8 mouse cellular contexts compared by ENCODE assay signal in the genomic region with DNA sequence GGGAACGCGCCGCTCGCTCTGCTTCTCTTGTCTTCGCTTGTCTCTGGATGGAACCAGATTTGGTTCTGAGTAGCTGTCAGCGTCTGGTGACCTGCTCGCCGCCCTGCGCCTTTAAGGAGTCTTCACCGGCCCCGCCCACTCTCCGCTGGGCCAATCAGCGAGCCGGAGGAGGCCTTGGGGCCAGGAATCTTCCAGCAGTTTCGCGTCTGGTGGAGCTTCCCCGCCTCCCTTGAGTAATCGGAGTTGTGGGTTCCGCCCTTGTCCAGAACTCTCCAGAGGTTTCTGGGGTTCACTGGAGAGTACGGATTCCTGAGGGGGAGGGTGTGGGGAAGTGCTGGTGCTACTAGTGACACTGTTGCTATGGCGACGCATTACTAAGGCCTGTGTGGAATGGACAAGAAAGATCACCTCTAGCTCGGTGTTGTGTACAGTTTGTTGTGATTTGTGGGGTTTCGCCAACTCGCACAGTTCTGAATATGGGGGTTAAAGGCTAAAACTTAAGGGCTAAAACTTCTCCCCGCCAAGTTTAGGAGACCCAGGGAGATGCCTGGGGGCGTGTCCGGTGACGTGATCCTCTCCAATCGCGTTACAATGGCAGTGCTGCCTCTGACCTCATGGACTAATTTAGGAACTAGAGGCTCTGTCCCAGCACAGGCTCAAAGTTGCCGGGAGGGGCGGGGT. TPM values are rescaled to one million over a fixed set of nuclear protein-coding genes. Genes with fewer than 3 reads are reported as not detected.
A peak's percentile ranks its signal among the peaks of the same experiment; 100 is the strongest.
DNase-seq lines count a peak whose midpoint lies in the region; ATAC-seq and TF ChIP-seq lines count a peak whose summit lies in the region.
"Not testable (repeated sequence)": the region's sequence is repeated elsewhere in the genome, so short reads cannot be mapped to it uniquely, and the experiment has no call there.

Hspa1a (minus strand) TSS at position 88 of the 681 bp plus-strand sequence.
Hspa1l (plus strand) TSS at position 635 of the 681 bp plus-strand sequence.

- DNase-seq in CD8-positive naive resting alpha-beta T cell, adult 2 months (ENCODE audit: low read depth in 2 of 2, low spot score in 2 of 2) = peak; percentile 13 to 57
- peak; percentile 87 for DNase-seq in cerebellum, adult 9-10 months
- peak; percentile 77 for DNase-seq in forebrain, postnatal 0 days
- DNase-seq in heart, postnatal 14 days = peak; percentile 79 to 85
- DNase-seq in kidney, postnatal 36 days = peak; percentile 84 to 95
- peak; percentile 83 to 84 for DNase-seq in monocyte, adult 2 months (ENCODE audit: low read depth in 1 of 2, low spot score in 2 of 2)
- peak; percentile 52 to 71 for DNase-seq in spleen, adult 2 months (ENCODE audit: low read depth in 1 of 2, low spot score in 2 of 2)

- not testable (repeated sequence) for TF ChIP-seq POLR2A in spleen, adult 2 months (IDR thresholded peaks at IDR 0.05; ENCODE audit: low read depth, low read length)

- H3K9ac ChIP-seq in forebrain, postnatal 0 days = not testable (repeated sequence)
- peak within 1 kb of the TSS; percentile 45 for H3K9ac ChIP-seq in liver, embryonic 12.5 days

- H3K4me3 ChIP-seq in forebrain, postnatal 0 days (ENCODE audit: low read depth, low read length) = peak within 1 kb of the TSS; percentile 39
- H3K4me3 ChIP-seq in liver, embryonic 12.5 days = peak within 1 kb of the TSS; percentile 44
- H3K4me3 ChIP-seq in spleen, adult 2 months (ENCODE audit: extremely low read depth, insufficient read depth, insufficient read length) = peak within 1 kb of the TSS; percentile 51

- H3K4me1 ChIP-seq in forebrain, postnatal 0 days (ENCODE audit: insufficient read depth); liver, embryonic 12.5 days; spleen, adult 2 months (ENCODE audit: control insufficient read depth, insufficient read depth, insufficient read length): not testable (repeated sequence)

- WGBS in forebrain, postnatal 0 days = under 1% methylated on average over 31 of the region's 33 CpGs
- under 1% methylated on average over 32 of the region's 33 CpGs for WGBS in liver, embryonic 12.5 days (ENCODE audit: insufficient replicate concordance)
- under 1% methylated on average over 28 of the region's 33 CpGs for WGBS in spleen, adult 2 months

- not testable (repeated sequence) for H3K36me3 ChIP-seq in forebrain, postnatal 0 days (ENCODE audit: insufficient read depth); liver, embryonic 12.5 days; spleen, adult 2 months (ENCODE audit: control insufficient read depth, insufficient read depth, low read length)

- peak within 1 kb of the TSS; percentile 51 for H3K4me2 ChIP-seq in forebrain, postnatal 0 days (ENCODE audit: low read depth)
- peak within 1 kb of the TSS; percentile 69 for H3K4me2 ChIP-seq in liver, embryonic 12.5 days

- intact Hi-C loops in heart, postnatal 14 days (cut with DNase I) = not testable (repeated sequence)

- H3K9me3 ChIP-seq in forebrain, postnatal 0 days (ENCODE audit: low read length); liver, embryonic 12.5 days (replicated peaks): not testable (repeated sequence)

- not testable (repeated sequence) for H3K27ac ChIP-seq in forebrain, postnatal 0 days (ENCODE audit: low read depth, low read length); liver, embryonic 12.5 days
- H3K27ac ChIP-seq in spleen, adult 2 months (ENCODE audit: insufficient read depth, low read length) = peak within 1 kb of the TSS; percentile 22; the same call in 1 of the 2 replicates

- ATAC-seq in forebrain, postnatal 0 days = peak; percentile 96
- peak; percentile 89 for ATAC-seq in liver, embryonic 12.5 days

- H3K27me3 ChIP-seq in forebrain, postnatal 0 days (ENCODE audit: insufficient read depth, low read length); spleen, adult 2 months (ENCODE audit: control insufficient read depth, insufficient read depth, low read length): not testable (repeated sequence)
- peaks cover 66% of the 10 kb centered on the region for H3K27me3 ChIP-seq in liver, embryonic 12.5 days (replicated peaks)

- TF ChIP-seq CTCF in forebrain, postnatal 0 days (IDR thresholded peaks at IDR 0.05; ENCODE audit: low read depth); spleen, adult 2 months (IDR thresholded peaks at IDR 0.05; ENCODE audit: extremely low read depth, insufficient read depth, insufficient read length, insufficient replicate concordance): not testable (repeated sequence)

RNA-seq across cellular contexts. Expression of gene Hspa1a, which starts in this region (rescaled TPM):
- total RNA-seq in forebrain, postnatal 0 days (2014; rRNA removed) = 7.9 and 13.8 TPM in 2 replicates
- 7.6 and 8.5 TPM in 2 replicates for polyA plus RNA-seq in forebrain, postnatal 0 days (2015; fragmentation: Nextera tagmentation; extraction: Ambion mirVana)
- total RNA-seq in heart, postnatal 14 days (2021) = 1 to 10 TPM; 2.3 to 3.3 TPM
- 2.8 and 5.0 TPM in 2 replicates for polyA plus RNA-seq in liver, embryonic 12.5 days (2016; fragmentation: Nextera tagmentation; extraction: Ambion mirVana)
- 4.2 and 6.7 TPM in 2 replicates for polyA plus RNA-seq in spleen, adult 2 months (2012; rRNA removed)

RNA-seq across cellular contexts. Expression of gene Hspa1l, which starts in this region (rescaled TPM):
- total RNA-seq in forebrain, postnatal 0 days (2014; rRNA removed) = 0.24 and 0.46 TPM in 2 replicates
- 0.36 and 0.50 TPM in 2 replicates for polyA plus RNA-seq in forebrain, postnatal 0 days (2015; fragmentation: Nextera tagmentation; extraction: Ambion mirVana)
- total RNA-seq in heart, postnatal 14 days (2021) = 1 to 10 TPM; 2.7 to 4.7 TPM
- polyA plus RNA-seq in liver, embryonic 12.5 days (2016; fragmentation: Nextera tagmentation; extraction: Ambion mirVana) = 0.38 and 0.49 TPM in 2 replicates
- 0.05 and 0.06 TPM in 2 replicates for polyA plus RNA-seq in spleen, adult 2 months (2012; rRNA removed)

Comparison
In these comparisons a context has a peak if more than half of its experiments do, and no peak if none do; other contexts are left out.
1. DNase-seq: peak in every context shown above with its lines; median percentile 90 in kidney, postnatal 36 days; 87 in cerebellum, adult 9-10 months; 84 in monocyte, adult 2 months; 82 in heart, postnatal 14 days; 77 in forebrain, postnatal 0 days; 62 in spleen, adult 2 months; 35 in CD8-positive naive resting alpha-beta T cell, adult 2 months.